Mouse (Mus musculus) lung, adult 10 weeks (tissue): ENCODE measurements around the gene 1700061G19Rik. TPM values are rescaled to one million over a fixed set of nuclear protein-coding genes. Genes with fewer than 3 reads are reported as not detected.

Source experiments
- polyA plus RNA-seq: library from polyadenylated mRNA; stranded (reverse); fragments of 350-450 nt; fragmentation: Illumina TruSeq; extraction: RNeasy Lipid Tissue Mini Kit (QIAGEN cat#74804); gene quantifications from one replicate; pipeline ENCODE4 v1.2.3, GENCODE M21; 2014; ENCODE audit warnings: low read depth, low replicate concordance; ENCODE audit not compliant: insufficient read depth

Gene 1700061G19Rik
- polyA plus RNA-seq, result 0.19 TPM

DNA sequence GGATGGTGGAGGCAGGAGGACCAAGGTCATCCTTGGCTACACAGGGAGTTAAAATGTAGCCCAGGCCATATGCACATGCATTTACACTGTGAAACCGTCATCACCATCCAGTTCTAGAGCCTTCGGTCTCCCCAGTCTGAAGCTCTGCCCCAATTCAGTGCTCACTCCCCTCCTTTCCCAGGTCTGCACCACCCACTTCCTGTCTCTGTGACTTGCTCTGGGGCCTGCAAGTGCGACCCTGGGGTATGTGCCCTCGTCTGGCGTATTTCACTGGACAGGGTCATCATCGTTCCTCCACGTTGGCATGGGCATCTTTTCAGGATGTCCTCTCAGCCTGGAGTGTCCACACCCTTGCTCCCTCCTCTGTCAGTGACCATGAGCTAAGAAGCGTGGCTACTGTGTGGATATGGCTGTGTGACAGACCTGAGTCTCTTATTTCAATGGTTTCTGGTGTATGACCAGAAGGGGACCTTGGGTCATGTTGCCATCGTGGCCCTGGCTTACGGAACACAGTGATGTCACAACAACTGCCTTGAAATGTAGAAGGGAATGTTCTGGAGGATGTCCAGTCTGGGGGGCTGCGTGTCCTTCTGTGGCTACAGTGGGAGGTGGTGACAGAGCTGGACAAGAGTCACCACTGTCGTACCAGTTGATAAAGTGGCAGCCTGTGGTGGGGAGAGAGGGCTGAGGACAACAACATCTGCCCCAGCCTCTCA, at the start of gene 1700061G19Rik:
1700061G19Rik (plus strand) TSS at position 542 of the 716 bp plus-strand sequence.

DNA sequence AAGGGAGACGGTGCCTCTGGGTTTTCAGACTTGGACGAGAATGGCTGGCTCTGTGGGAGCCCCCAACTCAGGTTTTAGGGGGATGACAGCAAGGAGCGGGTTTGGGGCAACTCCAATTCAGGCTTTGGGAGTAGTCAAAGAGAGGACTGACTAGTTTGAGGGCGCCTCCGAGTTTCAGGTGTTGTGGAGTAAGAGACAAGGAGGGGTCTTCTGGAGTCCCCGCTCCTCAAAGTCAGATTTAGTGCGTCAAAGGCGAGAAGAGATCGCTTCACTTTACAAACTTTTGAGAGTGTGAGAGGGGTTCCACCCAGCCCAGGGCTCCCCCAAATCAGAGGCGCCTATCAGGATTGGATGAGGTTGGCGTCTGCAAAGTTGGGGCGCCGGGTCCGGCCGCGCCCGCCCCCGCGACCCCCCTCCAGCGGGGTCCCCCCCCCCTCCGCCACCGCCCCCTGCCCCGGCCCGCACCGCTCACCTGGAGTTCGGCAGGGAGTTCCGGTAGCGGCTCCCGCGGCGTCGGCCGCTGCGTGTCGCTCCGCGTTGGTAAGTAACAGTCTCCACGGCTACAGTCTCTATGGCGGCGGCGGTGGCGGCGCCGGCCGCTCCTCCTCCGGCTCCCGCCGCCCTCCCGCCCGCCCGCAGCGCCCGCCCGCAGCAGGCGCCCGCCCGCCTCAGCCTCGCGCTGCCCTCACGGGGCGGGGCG, 44.7 kb upstream of the 1700061G19Rik start, which contains the start of gene Rfx2:
Rfx2 (minus strand) TSS at position 603 of the 700 bp plus-strand sequence.

DNA sequence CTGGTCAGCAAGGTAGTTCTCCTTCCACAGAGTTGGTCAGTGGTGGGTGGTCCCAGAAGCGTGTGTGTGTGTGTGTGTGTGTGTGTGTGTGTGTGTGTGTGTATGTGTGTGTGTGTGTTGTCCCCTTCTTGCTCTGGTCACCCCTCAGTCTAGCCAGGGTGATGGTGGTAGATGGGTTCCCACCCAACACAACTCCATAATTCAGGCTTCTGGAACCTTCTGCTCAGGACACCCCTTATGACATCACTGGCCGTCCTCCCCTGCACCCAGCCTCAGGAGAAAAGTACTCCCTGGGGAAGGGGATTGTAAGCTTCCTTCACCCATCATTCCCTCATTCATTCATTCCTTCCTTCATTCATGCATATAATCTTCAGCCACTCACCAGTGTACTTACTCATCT, 1.0 kb upstream of the 1700061G19Rik start, which contains the start of gene Acsbg2:
Acsbg2 (minus strand) TSS at position 211 of the 400 bp plus-strand sequence.

DNA sequence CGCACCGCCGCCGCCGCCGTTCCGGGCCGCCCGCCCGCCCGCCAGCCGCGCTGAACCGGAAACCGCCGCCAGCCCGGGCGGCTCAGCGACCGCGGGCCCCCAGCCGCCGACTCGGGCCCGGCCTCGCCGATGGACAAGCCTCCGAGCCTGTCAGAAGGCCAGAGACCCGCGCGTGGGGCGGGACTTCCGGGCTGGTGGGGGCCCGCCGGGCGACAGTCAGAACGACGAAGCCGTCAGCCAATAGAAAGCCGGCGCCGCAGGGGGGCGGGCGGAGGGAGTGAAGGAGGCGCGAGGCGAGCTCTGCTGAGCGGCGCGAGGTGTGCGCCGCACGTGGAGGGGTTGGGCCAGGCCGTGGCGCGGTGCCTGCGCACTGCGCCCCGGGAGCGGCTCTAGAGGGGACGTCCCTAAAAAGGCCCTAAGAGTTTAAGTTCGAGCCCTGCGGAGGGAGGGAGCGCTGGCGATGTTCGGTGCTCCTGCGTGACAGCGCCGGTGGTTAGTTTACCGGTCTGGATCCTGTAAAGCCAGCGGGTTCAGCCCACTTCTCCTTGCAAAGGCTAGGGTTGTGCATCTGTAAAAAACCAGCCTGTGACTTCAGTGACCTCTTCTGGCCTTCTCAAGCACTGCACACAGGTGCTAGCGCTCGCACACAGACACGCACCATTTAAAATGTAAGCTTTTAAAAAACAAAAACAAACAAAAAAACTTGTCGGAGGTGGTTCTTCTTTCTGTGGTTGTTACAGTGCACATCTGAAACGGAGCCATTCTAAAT, 60.3 kb downstream of the 1700061G19Rik start, which contains the start of gene Mllt1:
Mllt1 (minus strand) TSS at position 53 of the 769 bp plus-strand sequence.

Other genes with a start within 250 kb of the 1700061G19Rik start
- 24.9 TPM for gene Lonp1, start 248.6 kb upstream of the 1700061G19Rik start, polyA plus RNA-seq
- gene Catsperd, start 247.3 kb upstream of the 1700061G19Rik start, polyA plus RNA-seq, result 0.23 TPM
- gene Ranbp3, start 202.2 kb upstream of the 1700061G19Rik start, polyA plus RNA-seq, result 35.0 TPM
- 261 TPM for gene Ndufa11, start 157.7 kb upstream of the 1700061G19Rik start, polyA plus RNA-seq
- 19.7 TPM for gene Vmac, start 157.5 kb upstream of the 1700061G19Rik start, polyA plus RNA-seq
- gene Nrtn, start 117.9 kb upstream of the 1700061G19Rik start, polyA plus RNA-seq, result 2.7 TPM
- gene Dus3l, start 110.7 kb upstream of the 1700061G19Rik start, polyA plus RNA-seq, result 18.8 TPM
- 0.23 TPM for gene Prr22, start 105.2 kb upstream of the 1700061G19Rik start, polyA plus RNA-seq
- gene Rfx2, start 44.5 kb upstream of the 1700061G19Rik start, polyA plus RNA-seq, result 5.4 TPM
- gene Acsbg2, start 1.0 kb upstream of the 1700061G19Rik start, polyA plus RNA-seq, result not detected
- 16.5 TPM for gene Mllt1, start 59.9 kb downstream of the 1700061G19Rik start, polyA plus RNA-seq
- gene Acer1, start 106.6 kb downstream of the 1700061G19Rik start, polyA plus RNA-seq, result not detected
- gene Clpp, start 114.8 kb downstream of the 1700061G19Rik start, polyA plus RNA-seq, result 51.4 TPM
- 28.8 TPM for gene Alkbh7, start 121.9 kb downstream of the 1700061G19Rik start, polyA plus RNA-seq
- not detected for gene Pspn, start 124.5 kb downstream of the 1700061G19Rik start, polyA plus RNA-seq
- gene Gtf2f1, start 135.8 kb downstream of the 1700061G19Rik start, polyA plus RNA-seq, result 31.3 TPM
- gene Gm17949, start 136.0 kb downstream of the 1700061G19Rik start, polyA plus RNA-seq, result not detected
- 17.6 TPM for gene Khsrp, start 156.0 kb downstream of the 1700061G19Rik start, polyA plus RNA-seq
- not detected for gene Slc25a41, start 166.2 kb downstream of the 1700061G19Rik start, polyA plus RNA-seq
- gene Crb3, start 183.6 kb downstream of the 1700061G19Rik start, polyA plus RNA-seq, result 65.6 TPM
- gene Slc25a23, start 184.4 kb downstream of the 1700061G19Rik start, polyA plus RNA-seq, result 22.4 TPM
- 6.3 TPM for gene Dennd1c, start 203.0 kb downstream of the 1700061G19Rik start, polyA plus RNA-seq
- 15.2 TPM for gene Tubb4a, start 212.3 kb downstream of the 1700061G19Rik start, polyA plus RNA-seq
- 7.4 TPM for gene Tnfsf9, start 229.8 kb downstream of the 1700061G19Rik start, polyA plus RNA-seq